Mouse (Mus musculus) liver, embryonic 15.5 days (tissue): ENCODE measurements around the gene Gp1ba. TPM values are rescaled to one million over a fixed set of nuclear protein-coding genes. Genes with fewer than 3 reads are reported as not detected.

Experiments
- ATAC-seq: fragments of 200-750 bp; cut with Nextera tagmentation; 2 replicates; pipeline ENCODE4 v1.8.0; 2017; ENCODE audit warnings: moderate number of reproducible peaks, mild to moderate bottlenecking, moderate library complexity; ENCODE audit not compliant: insufficient read depth
- H3K27ac ChIP-seq: fragments of 300-500 bp; sonication (generic); replicated peaks from 2 replicates; pipeline ENCODE4 v1.5.1; 2015; ENCODE audit warnings: mild to moderate bottlenecking, inconsistent platforms
- H3K27me3 ChIP-seq: fragments of 300-500 bp; sonication (generic); 2 replicates; pipeline ENCODE4 v1.6.1; 2015; ENCODE audit warnings: mild to moderate bottlenecking, inconsistent platforms
- H3K36me3 ChIP-seq: fragments of 300-500 bp; sonication (generic); replicated peaks from 2 replicates; pipeline ENCODE4 v1.6.1; 2015; ENCODE audit warnings: moderate library complexity, mild to moderate bottlenecking, inconsistent platforms
- H3K4me1 ChIP-seq: fragments of 300-500 bp; sonication (generic); replicated peaks from 2 replicates; pipeline ENCODE4 v1.6.1; 2015; ENCODE audit warnings: inconsistent platforms
- H3K4me2 ChIP-seq: fragments of 300-500 bp; sonication (generic); 2 replicates; pipeline ENCODE4 v1.6.1; 2015; ENCODE audit warnings: moderate library complexity, mild to moderate bottlenecking, inconsistent platforms
- H3K4me3 ChIP-seq: fragments of 300-500 bp; sonication (generic); replicated peaks from 2 replicates; pipeline ENCODE4 v1.5.1; 2015; ENCODE audit warnings: mild to moderate bottlenecking, inconsistent platforms
- H3K9ac ChIP-seq: fragments of 300-500 bp; sonication (generic); 2 replicates; pipeline ENCODE4 v1.6.1; 2015; ENCODE audit warnings: moderate library complexity, mild to moderate bottlenecking, inconsistent platforms
- H3K9me3 ChIP-seq: fragments of 300-500 bp; sonication (generic); replicated peaks from 2 replicates; pipeline ENCODE4 v1.6.1; 2016; ENCODE audit warnings: inconsistent platforms
- WGBS: fragments of 180-500 bp; shearing (Covaris S2); methylation state at CpG from one replicate; pipeline ENCODE4 v1.1.7; 2015; ENCODE audit warnings: mixed read lengths; ENCODE audit not compliant: insufficient replicate concordance; 5-methylcytosine and 5-hydroxymethylcytosine counted together
- polyA plus RNA-seq: library from polyadenylated mRNA; unstranded; fragments of >200 nt; fragmentation: Nextera tagmentation; extraction: Ambion mirVana; gene quantifications from 2 replicates; pipeline ENCODE4 v1.2.1, GENCODE M21; 2015

Gp1ba gene
- polyA plus RNA-seq, 1 experiment from 2014 or later = 2.6 TPM

DNA sequence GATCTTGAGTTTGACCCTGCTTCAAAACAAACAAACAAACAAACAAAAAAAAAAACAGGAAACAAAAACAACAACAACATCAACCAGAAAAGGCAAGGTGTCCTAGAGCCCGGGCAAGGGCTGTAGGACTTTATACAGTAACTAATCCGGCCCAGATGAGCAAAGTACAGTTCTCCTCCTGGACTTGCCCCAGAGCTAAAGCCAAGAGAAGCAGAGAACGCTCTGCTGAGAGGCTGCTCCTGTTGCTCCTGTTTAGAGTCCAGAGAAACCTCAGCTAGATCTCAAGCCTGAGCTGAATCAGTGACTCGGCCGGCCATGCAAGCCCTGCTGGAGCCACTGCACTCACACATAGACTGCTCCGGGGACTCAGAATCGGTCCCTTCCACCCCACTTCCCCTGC is 8.8 kb upstream of the Gp1ba start:
- Histone ChIP-seq H3K4me2 (peak overlapping the region; percentile 7; the same call in 1 of the 2 replicates), H3K9me3 (no peaks in the 10 kb centered on the region), H3K27ac (peak overlapping the region; percentile 53), H3K4me3 (no peak overlapping the region), H3K9ac (peak overlapping the region; percentile 18; the same call in 1 of the 2 replicates), H3K36me3 (no peaks in the 10 kb centered on the region), H3K27me3 (no peaks in the 10 kb centered on the region), H3K4me1 (peaks cover 17% of the 10 kb centered on the region)
- no peak for ATAC-seq
- 36% methylated on average over 7 of the region's 7 CpGs for WGBS

DNA sequence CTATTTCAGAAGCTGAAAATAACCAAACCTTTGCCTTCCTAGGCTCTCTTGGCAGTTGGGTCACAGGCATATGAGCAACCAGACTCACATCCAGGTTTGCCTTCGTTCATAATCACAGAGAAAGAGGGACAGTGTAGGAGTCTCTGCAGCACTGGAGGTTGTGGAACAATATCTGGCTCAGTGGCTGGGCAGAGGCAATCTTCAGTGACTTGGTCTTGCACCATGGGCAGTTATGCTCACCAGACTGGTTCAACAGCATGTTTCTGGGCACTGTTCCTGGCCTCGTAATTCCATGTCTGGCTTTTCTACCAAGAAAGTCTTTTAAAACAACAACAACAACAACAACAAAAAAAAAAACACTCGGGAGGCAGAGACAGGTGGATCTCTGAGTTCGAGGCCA is 3.3 kb upstream of the Gp1ba start:
- WGBS = 68% methylated on average over 4 of the region's 4 CpGs
- Histone ChIP-seq H3K4me2 (no peak overlapping the region), H3K27me3 (no peaks in the 10 kb centered on the region), H3K9ac (no peak overlapping the region), H3K27ac (no peak overlapping the region), H3K9me3 (no peaks in the 10 kb centered on the region), H3K36me3 (no peaks in the 10 kb centered on the region), H3K4me3 (no peak overlapping the region), H3K4me1 (peaks cover 42% of the 10 kb centered on the region)
- ATAC-seq = no peak

DNA sequence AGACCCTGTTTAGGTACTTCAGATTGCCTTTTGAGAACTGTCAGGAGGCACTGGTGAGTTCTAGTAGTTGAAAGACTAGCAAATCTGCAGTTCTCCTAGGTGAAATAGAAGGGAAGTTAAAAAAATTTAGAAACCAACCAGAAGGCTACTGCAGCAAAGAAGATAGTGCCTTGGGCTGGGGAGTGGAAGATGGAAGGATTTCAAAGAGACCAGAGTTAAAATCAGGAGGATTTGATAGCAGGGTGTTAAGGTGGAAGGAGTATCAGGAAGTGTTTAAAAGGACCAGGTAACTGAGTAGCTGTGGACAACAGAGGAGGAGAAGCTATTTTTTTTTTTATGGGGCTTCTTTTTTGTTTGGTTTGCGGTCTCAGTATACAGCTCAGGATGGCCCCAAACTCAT is 1.2 kb upstream of the Gp1ba start:
- no peak overlapping the region for H3K4me2 ChIP-seq
- H3K36me3 ChIP-seq = no peaks in the 10 kb centered on the region
- no peaks in the 10 kb centered on the region for H3K27me3 ChIP-seq
- ATAC-seq = no peak
- 93% methylated on average over 1 of the region's 1 CpGs for WGBS
- no peak overlapping the region for H3K4me3 ChIP-seq
- H3K9ac ChIP-seq = 0 out of 2 replicates have a peak overlapping the region, but pooled peaks have one; percentile 12
- peaks cover 49% of the 10 kb centered on the region for H3K4me1 ChIP-seq
- H3K9me3 ChIP-seq = no peaks in the 10 kb centered on the region
- peak overlapping the region; percentile 90 for H3K27ac ChIP-seq

DNA sequence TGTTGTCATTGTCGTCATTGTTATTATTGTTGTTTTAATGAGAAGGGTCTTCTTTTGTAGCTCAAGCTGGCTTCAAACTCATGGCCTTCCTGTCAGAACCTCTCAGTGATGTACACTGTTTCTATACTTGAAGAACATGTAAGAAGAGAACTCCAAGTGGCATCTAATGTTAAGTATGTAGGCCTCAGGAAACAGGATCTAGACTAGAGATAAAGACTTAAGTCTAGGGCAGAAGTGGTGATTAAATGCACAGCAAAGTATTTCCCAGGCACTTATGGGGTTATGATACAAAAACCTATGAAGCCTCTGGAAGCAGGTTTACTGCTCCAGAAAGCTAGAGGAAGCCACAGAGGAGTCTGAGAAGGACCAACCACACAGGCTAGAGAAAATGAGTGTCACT is 629 bp upstream of the Gp1ba start:
- WGBS = 27% methylated on average over 1 of the region's 1 CpGs

DNA sequence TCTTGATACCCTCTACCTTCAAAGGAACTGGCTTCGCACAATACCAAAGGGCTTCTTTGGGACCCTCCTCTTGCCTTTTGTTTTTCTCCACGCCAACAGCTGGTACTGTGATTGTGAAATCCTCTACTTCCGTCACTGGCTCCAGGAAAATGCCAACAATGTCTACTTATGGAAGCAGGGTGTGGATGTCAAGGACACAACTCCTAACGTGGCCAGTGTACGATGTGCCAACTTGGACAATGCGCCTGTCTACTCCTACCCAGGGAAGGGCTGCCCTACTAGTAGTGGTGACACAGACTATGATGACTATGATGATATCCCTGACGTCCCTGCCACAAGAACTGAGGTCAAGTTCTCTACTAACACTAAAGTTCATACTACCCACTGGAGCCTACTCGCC is 1.1 kb downstream of the Gp1ba start:
- Histone ChIP-seq H3K36me3 (peaks cover 16% of the 10 kb centered on the region), H3K4me2 (no peak overlapping the region), H3K4me1 (peaks cover 49% of the 10 kb centered on the region), H3K9ac (no peak overlapping the region), H3K4me3 (no peak overlapping the region), H3K27ac (peak overlapping the region; percentile 90; the same call in 1 of the 2 replicates), H3K27me3 (no peaks in the 10 kb centered on the region), H3K9me3 (no peaks in the 10 kb centered on the region)
- WGBS = 71% methylated on average over 8 of the region's 8 CpGs
- no peak for ATAC-seq

More for the DNA sequence above, 629 bp upstream of the Gp1ba start:
- Histone ChIP-seq H3K27ac (peak overlapping the region; percentile 90), H3K4me1 (peaks cover 49% of the 10 kb centered on the region), H3K9ac (peak overlapping the region; percentile 30; the same call in 1 of the 2 replicates), H3K9me3 (no peaks in the 10 kb centered on the region), H3K4me2 (peak overlapping the region; percentile 60), H3K36me3 (0 out of 2 replicates have a peak, but pooled peaks cover 2% of the 10 kb centered on the region), H3K4me3 (peak overlapping the region; percentile 27), H3K27me3 (no peaks in the 10 kb centered on the region)
- peak; percentile 16; the same call in 1 of the 2 replicates for ATAC-seq

DNA sequence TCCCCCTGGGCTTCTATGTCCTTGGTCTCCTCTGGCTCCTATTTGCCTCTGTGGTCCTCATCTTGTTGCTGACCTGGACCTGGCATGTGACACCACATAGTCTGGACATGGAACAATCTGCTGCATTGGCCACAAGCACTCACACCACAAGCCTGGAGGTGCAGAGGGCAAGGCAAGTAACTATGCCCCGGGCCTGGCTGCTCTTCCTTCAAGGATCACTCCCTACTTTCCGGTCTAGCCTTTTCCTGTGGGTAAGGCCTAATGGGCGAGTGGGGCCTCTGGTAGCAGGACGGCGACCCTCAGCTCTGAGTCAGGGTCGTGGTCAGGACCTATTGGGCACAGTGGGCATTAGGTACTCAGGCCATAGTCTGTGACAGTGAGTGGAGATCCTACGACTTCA is 2.3 kb downstream of the Gp1ba start:
- Histone ChIP-seq H3K4me3 (no peak overlapping the region), H3K9ac (no peak overlapping the region), H3K36me3 (peaks cover 22% of the 10 kb centered on the region), H3K4me1 (peaks cover 62% of the 10 kb centered on the region), H3K27me3 (no peaks in the 10 kb centered on the region), H3K9me3 (no peaks in the 10 kb centered on the region), H3K27ac (no peak overlapping the region), H3K4me2 (no peak overlapping the region)
- no peak for ATAC-seq
- WGBS = 57% methylated on average over 7 of the region's 7 CpGs

DNA sequence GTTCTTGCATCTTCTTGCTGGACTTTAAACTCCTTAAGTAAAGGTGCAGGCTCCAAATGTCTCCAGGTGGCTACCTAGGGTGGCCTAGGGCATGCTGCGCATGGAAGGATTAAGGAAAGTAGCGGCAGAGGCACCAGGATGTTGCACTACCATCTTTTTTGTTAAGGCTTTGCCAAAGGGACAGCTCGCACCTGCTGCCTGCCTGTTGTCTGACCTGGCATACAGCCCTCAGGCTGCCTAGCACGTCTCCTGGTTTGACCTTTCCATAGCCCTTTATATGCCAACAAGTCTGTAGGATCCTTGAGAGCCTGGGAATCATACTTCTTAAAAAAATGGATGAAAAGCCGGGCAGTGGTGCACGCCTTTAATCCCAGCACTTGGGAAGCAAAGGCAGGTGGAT is 4.1 kb downstream of the Gp1ba start:
- no peak overlapping the region for H3K4me2 ChIP-seq
- H3K9me3 ChIP-seq = no peaks in the 10 kb centered on the region
- no peak for ATAC-seq
- H3K27me3 ChIP-seq = no peaks in the 10 kb centered on the region
- no peak overlapping the region for H3K4me3 ChIP-seq
- WGBS = 66% methylated on average over 6 of the region's 6 CpGs
- no peak overlapping the region for H3K27ac ChIP-seq
- H3K4me1 ChIP-seq = peaks cover 53% of the 10 kb centered on the region
- H3K36me3 ChIP-seq = peaks cover 22% of the 10 kb centered on the region
- H3K9ac ChIP-seq = no peak overlapping the region

DNA sequence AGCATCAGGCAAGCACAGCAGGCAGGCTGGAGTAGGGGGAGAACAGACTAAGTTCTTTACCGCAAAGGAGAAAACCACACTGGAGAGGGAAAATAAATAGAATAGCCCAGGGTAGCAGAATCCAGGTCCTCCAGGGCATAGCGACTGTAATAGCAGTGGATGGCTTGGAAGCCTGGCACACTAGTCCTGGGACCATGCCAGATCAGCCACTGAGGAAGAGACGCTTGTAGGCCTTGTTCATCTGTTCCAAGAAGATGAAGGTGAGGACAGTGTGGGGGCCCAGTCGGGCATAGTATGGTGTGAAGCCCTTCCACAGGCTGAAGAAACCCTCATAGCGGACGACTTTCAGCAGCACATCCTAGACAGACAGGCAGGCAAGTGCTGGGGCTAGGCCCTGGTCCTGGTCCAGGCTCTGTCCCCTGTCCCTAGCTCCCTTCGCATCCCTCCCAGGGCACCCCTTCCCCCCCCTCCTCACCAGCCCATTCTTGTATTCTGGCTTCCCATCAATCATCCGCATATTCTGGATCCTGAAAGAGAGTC is 5.7 kb downstream of the Gp1ba start:
- no peak overlapping the region for H3K4me3 ChIP-seq
- no peak overlapping the region for H3K9ac ChIP-seq
- no peak overlapping the region for H3K27ac ChIP-seq
- peaks cover 53% of the 10 kb centered on the region for H3K4me1 ChIP-seq
- no peaks in the 10 kb centered on the region for H3K9me3 ChIP-seq
- 85% methylated on average over 8 of the region's 8 CpGs for WGBS
- no peaks in the 10 kb centered on the region for H3K27me3 ChIP-seq
- H3K4me2 ChIP-seq = no peak overlapping the region
- H3K36me3 ChIP-seq = peaks cover 33% of the 10 kb centered on the region
- ATAC-seq = no peak

DNA sequence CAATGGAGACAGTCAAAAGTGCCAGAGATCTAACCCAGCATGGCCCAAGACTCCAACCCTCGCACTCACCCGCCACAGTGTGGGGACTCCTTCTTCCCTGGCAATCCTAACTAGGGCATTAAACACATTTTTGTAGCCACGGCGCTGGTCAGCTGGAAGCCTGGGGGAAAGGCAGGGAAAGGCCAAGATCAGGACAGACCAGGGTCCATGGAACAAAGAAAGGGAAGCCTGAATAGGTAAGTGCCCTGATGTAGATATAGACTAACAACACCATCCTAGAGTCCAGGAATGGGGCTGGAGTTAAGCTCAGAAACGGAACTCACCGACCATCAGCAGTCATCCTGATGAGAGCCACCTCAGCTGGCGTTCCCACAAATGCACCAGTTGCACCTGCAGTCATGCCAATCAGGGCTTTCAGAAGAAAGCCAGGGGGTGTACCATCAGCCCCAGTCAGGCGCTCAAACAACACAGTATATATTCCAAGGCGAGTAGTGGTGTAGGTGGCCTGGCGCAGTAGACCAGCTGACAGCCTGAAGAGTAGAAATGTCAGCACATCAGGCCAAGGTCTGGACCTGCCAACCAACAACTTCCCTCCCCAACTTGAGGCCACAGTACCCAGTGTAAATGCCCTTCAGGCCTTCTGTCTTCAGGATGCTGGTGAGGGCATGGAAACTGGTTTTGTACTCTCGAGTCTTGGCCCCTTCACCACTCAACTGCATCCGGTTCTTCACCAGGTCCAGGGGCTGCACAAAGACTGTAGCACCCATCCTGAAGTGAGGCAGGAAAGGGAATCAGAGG is 6.7 kb downstream of the Gp1ba start:
- Histone ChIP-seq H3K4me2 (peak overlapping the region; percentile 87), H3K27ac (peak overlapping the region; percentile 99), H3K27me3 (no peaks in the 10 kb centered on the region), H3K9ac (peak overlapping the region; percentile 80), H3K4me1 (peaks cover 54% of the 10 kb centered on the region), H3K9me3 (no peaks in the 10 kb centered on the region), H3K36me3 (peaks cover 43% of the 10 kb centered on the region), H3K4me3 (peak overlapping the region; percentile 82)
- no peak for ATAC-seq
- WGBS = 73% methylated on average over 12 of the region's 12 CpGs

DNA sequence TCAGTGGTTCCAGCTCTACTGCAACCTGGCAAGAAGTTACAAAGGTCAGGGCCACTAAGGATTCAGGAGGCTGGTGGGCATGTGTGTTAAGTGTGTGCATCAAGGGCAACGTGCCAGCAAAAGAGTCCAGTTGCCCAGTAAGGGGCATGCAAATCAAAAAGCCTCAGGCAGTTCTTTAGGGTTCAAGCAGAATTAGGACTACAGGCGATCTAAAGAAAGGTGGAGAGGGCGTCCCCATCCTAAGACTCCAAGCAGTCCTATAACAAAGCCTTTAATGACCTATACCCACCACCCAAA is 7.3 kb downstream of the Gp1ba start:
- no peaks in the 10 kb centered on the region for H3K27me3 ChIP-seq
- H3K4me1 ChIP-seq = peaks cover 59% of the 10 kb centered on the region
- peak overlapping the region; percentile 99 for H3K27ac ChIP-seq
- H3K9ac ChIP-seq = peak overlapping the region; percentile 80
- ATAC-seq = no peak
- peaks cover 48% of the 10 kb centered on the region for H3K36me3 ChIP-seq
- peak overlapping the region; percentile 87 for H3K4me2 ChIP-seq
- peak overlapping the region; percentile 82 for H3K4me3 ChIP-seq
- 16% methylated on average over 3 of the region's 3 CpGs for WGBS
- H3K9me3 ChIP-seq = no peaks in the 10 kb centered on the region

DNA sequence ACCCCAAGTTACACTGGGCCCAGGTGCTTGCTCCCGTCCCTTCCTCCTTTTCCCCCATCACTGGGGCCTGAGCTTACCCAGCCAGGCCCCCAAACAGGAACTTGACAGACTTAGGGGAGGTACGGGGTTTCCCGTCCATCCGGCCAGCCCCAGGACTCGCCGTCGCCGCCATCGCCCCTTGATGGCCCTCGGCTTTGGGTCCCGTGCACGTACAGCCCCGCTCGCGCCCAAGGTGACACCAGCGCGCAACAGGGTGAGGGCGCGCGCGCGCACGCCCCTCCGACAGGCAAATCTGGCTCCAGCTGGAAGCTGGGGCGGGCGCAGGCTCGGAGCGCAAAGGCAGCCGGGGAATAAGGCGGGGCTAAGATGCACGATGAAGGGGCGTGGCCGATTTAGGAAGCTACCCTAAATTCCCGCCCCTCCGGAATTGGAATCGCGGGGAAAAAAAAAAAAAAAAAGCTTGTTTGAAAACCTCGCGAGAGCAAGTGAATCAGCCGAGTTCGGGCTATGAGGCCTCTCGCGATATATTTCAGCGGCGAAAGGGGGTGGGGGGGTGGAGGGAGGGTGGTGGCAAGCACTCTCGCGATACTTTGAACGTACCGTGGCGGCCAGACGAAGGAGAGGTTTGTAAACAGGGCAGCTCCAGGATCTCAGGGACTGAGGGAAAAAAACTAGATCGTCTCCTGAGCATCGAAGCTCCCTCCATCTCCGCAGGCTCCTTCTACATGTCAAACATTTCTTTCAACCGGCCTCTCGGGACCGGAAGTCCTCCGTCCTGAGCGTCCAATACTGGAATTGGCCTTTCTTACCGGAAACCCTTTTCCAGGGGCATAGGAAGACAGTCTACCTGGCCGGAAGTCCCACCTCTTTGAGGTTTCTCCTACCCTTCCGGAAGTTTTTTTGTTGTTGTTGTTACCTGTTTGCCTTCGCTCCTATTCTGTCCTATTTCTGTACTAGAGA is 8.0 kb downstream of the Gp1ba start, which contains the start of the genes Rnf167 and Slc25a11:
Gene Rnf167, plus strand, starts transcription at position 545 of the 960 bp plus-strand sequence.
Gene Slc25a11, minus strand, starts transcription at position 789 of the 960 bp plus-strand sequence.
- H3K4me2 ChIP-seq = peak within 1 kb of the TSS; percentile 99
- peak; percentile 82 for ATAC-seq

More for the DNA sequence above, 8.0 kb downstream of the Gp1ba start, which contains the start of the genes Rnf167 and Slc25a11:
- Histone ChIP-seq H3K4me3 (peak within 1 kb of the TSS; percentile 82), H3K27me3 (no peaks in the 10 kb centered on the region), H3K9me3 (no peaks in the 10 kb centered on the region), H3K4me1 (peaks cover 63% of the 10 kb centered on the region), H3K9ac (peak within 1 kb of the TSS; percentile 91), H3K27ac (peak within 1 kb of the TSS; percentile 99), H3K36me3 (peaks cover 56% of the 10 kb centered on the region)
- under 1% methylated on average over 63 of the region's 63 CpGs for WGBS
